Mouse (Mus musculus) lung, postnatal 0 days (tissue): ENCODE results near the gene Kcnc2.

Experiments
- CTCF ChIP-seq: IDR thresholded peaks from 2 replicates; pipeline ENCODE4 v1.5.1; 2016; ENCODE audit warnings: antibody characterized with exemption, mild to moderate bottlenecking
- EP300 ChIP-seq: IDR thresholded peaks from 2 replicates; pipeline ENCODE4 v1.6.1; 2016; ENCODE audit warnings: antibody characterized with exemption, mild to moderate bottlenecking, control low read depth

DNA sequence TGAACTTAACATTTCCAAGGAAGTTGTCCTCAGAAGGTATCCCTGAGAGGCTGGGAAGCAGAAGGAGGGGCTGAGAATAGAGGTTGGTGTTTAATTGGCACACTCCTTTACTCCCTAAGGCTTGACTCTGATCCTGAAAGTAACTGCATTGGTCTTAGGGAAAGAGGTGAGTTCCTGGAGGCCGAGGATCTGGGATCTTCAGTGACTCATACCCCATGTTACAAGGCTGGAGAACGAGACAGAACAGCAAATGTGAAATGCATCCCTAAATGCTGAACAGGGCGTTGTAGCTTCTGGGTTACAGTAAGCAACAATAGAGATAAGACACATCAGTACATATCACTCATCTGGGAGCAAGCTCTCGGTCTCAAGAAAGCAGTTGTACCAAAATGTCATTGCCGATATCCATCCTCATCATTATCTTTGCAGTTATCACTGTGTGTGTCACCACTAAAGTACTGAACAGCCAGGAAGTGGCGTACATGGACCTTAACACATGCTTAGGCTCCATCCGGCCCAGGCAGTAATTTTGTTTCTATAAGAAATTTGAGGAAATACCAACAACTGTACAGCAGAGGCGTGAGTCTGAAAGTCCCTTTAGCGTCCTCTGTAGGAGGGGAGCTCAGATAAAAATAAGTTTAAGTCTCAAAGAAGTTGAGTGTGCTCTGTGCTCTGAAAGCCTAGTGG is 211.1 kb downstream of the Kcnc2 start:
- TF ChIP-seq CTCF (no peak), EP300 (no peak)
